Mouse (Mus musculus): Measurements from ENCODE around the gene Bcl2l10.

Bcl2l10 gene

GRCm38 (mm10) chr9:75347458-75347857 is at the start of gene Bcl2l10:
Gene Bcl2l10, plus strand, starts transcription at chr9:75347758.
- no peak for DNase-seq (ENCODE audit: extremely low spot score, low read depth, low spot score)

GRCm38 (mm10) chr9:75299342-75299741 is 48.2 kb upstream of the Bcl2l10 start:
- no peak for DNase-seq (ENCODE audit: extremely low spot score, low read depth, low spot score)

- no peak for DNase-seq (ENCODE audit: extremely low spot score, low read depth, low spot score)
Measured at GRCm38 (mm10) chr9:75303033-75303432, 44.5 kb upstream of the Bcl2l10 start.

GRCm38 (mm10) chr9:75303701-75304261 is 43.8 kb upstream of the Bcl2l10 start:
- DNase-seq (ENCODE audit: extremely low spot score, low read depth, low spot score) = no peak

- no peak for DNase-seq (ENCODE audit: extremely low spot score, low read depth, low spot score)
Measured at GRCm38 (mm10) chr9:75304286-75304685, 43.3 kb upstream of the Bcl2l10 start.

GRCm38 (mm10) chr9:75306126-75306898 is 41.2 kb upstream of the Bcl2l10 start, which contains the start of gene Gnb5:
Gene Gnb5, plus strand, starts transcription at chr9:75306288.
- no peak for DNase-seq (ENCODE audit: extremely low spot score, low read depth, low spot score)

- no peak for DNase-seq (ENCODE audit: extremely low spot score, low read depth, low spot score)
Measured at GRCm38 (mm10) chr9:75307015-75307414, 40.5 kb upstream of the Bcl2l10 start.

GRCm38 (mm10) chr9:75308621-75309020 is 38.9 kb upstream of the Bcl2l10 start:
- no peak for DNase-seq (ENCODE audit: extremely low spot score, low read depth, low spot score)

GRCm38 (mm10) chr9:75312008-75312407 is 35.5 kb upstream of the Bcl2l10 start:
- DNase-seq (ENCODE audit: extremely low spot score, low read depth, low spot score) = peak; percentile 50

GRCm38 (mm10) chr9:75313138-75313831 is 34.3 kb upstream of the Bcl2l10 start:
- DNase-seq (ENCODE audit: extremely low spot score, low read depth, low spot score) = no peak

- no peak for DNase-seq (ENCODE audit: extremely low spot score, low read depth, low spot score)
Measured at GRCm38 (mm10) chr9:75313832-75314516, 33.6 kb upstream of the Bcl2l10 start.

- no peak for DNase-seq (ENCODE audit: extremely low spot score, low read depth, low spot score)
Measured at GRCm38 (mm10) chr9:75314517-75315105, 32.9 kb upstream of the Bcl2l10 start.

- no peak for DNase-seq (ENCODE audit: extremely low spot score, low read depth, low spot score)
Measured at GRCm38 (mm10) chr9:75315238-75315637, 32.3 kb upstream of the Bcl2l10 start.

GRCm38 (mm10) chr9:75316771-75317170 is 30.8 kb upstream of the Bcl2l10 start:
- no peak for DNase-seq (ENCODE audit: extremely low spot score, low read depth, low spot score)

GRCm38 (mm10) chr9:75318196-75318595 is 29.4 kb upstream of the Bcl2l10 start:
- DNase-seq (ENCODE audit: extremely low spot score, low read depth, low spot score) = no peak

GRCm38 (mm10) chr9:75319365-75319764 is 28.2 kb upstream of the Bcl2l10 start:
- DNase-seq (ENCODE audit: extremely low spot score, low read depth, low spot score) = no peak

GRCm38 (mm10) chr9:75322099-75322885 is 25.3 kb upstream of the Bcl2l10 start:
- no peak for DNase-seq (ENCODE audit: extremely low spot score, low read depth, low spot score)

- no peak for DNase-seq (ENCODE audit: extremely low spot score, low read depth, low spot score)
Measured at GRCm38 (mm10) chr9:75328047-75328446, 19.5 kb upstream of the Bcl2l10 start.

GRCm38 (mm10) chr9:75330821-75331220 is 16.7 kb upstream of the Bcl2l10 start:
- no peak for DNase-seq (ENCODE audit: extremely low spot score, low read depth, low spot score)

GRCm38 (mm10) chr9:75334440-75334839 is 13.1 kb upstream of the Bcl2l10 start:
- DNase-seq (ENCODE audit: extremely low spot score, low read depth, low spot score) = no peak
